Mouse (Mus musculus): ENCODE measurements at regions not wholly inside any gene's neighbourhood (a gene's known extent, or its start where the extent isn't known, plus 50 kb on each side); places are given as distances from the start of the nearest gene placed in this dataset.

DNA sequence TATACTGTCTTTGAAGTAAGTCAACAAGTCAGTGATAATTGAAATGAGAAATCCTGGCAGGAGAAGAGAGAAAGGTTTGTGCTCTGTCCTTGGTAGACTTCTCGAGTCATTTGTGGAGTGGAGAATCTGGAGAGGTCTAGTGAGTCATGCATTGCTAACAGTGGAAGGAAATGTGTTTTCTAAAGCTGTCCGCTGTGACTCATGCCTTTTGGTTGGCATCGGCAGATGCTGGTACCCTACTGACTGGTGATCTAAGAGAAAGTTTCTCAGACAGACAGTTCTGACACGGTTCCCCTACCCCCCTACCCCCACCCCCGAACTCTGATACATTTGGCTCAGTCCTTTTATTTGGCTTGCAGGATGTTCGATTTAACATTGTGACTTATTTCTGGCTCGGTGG is 97.5 kb upstream of the Fndc3a start:
- DNase-seq (ENCODE audit: extremely low spot score, low spot score): no peak
- no peaks in the 10 kb centered on the region for H3K36me3 ChIP-seq (replicated peaks)
- H3K4me1 ChIP-seq: no peaks in the 10 kb centered on the region
- H3K27ac ChIP-seq: no peak overlapping the region
- 92% methylated on average over 7 of the region's 7 CpGs for WGBS
- H3K27me3 ChIP-seq (ENCODE audit: poor library complexity, severe bottlenecking): no peaks in the 10 kb centered on the region
- H3K9me3 ChIP-seq: no peaks in the 10 kb centered on the region
- no peak overlapping the region for H3K4me3 ChIP-seq

GRCm38 (mm10) chr14:72806598-72806997 is 96.8 kb upstream of the Fndc3a start:
- Histone ChIP-seq H3K27me3 (ENCODE audit: poor library complexity, severe bottlenecking) (no peaks in the 10 kb centered on the region), H3K4me1 (no peaks in the 10 kb centered on the region), H3K9me3 (no peaks in the 10 kb centered on the region), H3K27ac (no peak overlapping the region), H3K4me3 (no peak overlapping the region), H3K36me3 (replicated peaks) (no peaks in the 10 kb centered on the region)
- DNase-seq (ENCODE audit: extremely low spot score, low spot score): no peak
- 93% methylated on average over 6 of the region's 6 CpGs for WGBS

- Histone ChIP-seq H3K9me3 (no peaks in the 10 kb centered on the region), H3K27ac (no peak overlapping the region), H3K36me3 (replicated peaks) (no peaks in the 10 kb centered on the region)
Observed at GRCm38 (mm10) chr14:72803579-72803978, 93.8 kb upstream of the Fndc3a start.

GRCm38 (mm10) chr14:72790654-72791053 is 80.9 kb upstream of the Fndc3a start:
- no peak overlapping the region for H3K27ac ChIP-seq
- H3K27me3 ChIP-seq (ENCODE audit: poor library complexity, severe bottlenecking): no peaks in the 10 kb centered on the region
- WGBS: 84% methylated on average over 3 of the region's 3 CpGs

More at GRCm38 (mm10) chr14:72803579-72803978, 93.8 kb upstream of the Fndc3a start:
- Histone ChIP-seq H3K27me3 (ENCODE audit: poor library complexity, severe bottlenecking) (no peaks in the 10 kb centered on the region), H3K4me3 (no peak overlapping the region), H3K4me1 (no peaks in the 10 kb centered on the region)
- no peak for DNase-seq (ENCODE audit: extremely low spot score, low spot score)

DNA sequence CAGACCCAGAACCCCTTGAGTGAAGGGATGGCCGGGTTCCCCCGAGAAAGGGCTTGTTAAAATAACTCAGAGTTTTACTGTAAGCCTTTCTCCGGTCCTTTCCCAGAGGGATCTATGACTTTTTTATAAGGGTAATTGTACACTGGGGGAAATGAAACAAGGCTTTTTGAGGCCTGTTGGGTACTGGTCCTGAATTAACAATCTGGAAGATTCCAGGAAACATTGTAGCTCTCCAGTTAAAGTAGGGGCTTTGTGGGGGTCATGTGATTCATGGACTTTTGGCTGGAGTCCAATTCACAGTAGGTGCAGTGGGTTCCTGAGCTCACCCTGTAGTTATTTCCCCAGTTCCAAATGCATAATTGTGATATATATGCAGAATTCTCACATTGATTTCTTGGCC is 77.1 kb upstream of the Fndc3a start:
- no peaks in the 10 kb centered on the region for H3K36me3 ChIP-seq (replicated peaks)
- H3K4me1 ChIP-seq: no peaks in the 10 kb centered on the region
- no peak overlapping the region for H3K4me3 ChIP-seq
- no peaks in the 10 kb centered on the region for H3K27me3 ChIP-seq (ENCODE audit: poor library complexity, severe bottlenecking)
- no peak overlapping the region for H3K27ac ChIP-seq
- DNase-seq (ENCODE audit: extremely low spot score, low spot score): no peak
- WGBS: 89% methylated on average over 3 of the region's 3 CpGs
- H3K9me3 ChIP-seq: no peaks in the 10 kb centered on the region

More at GRCm38 (mm10) chr14:72790654-72791053, 80.9 kb upstream of the Fndc3a start:
- H3K4me3 ChIP-seq: no peak overlapping the region
- no peak for DNase-seq (ENCODE audit: extremely low spot score, low spot score)
- H3K9me3 ChIP-seq: no peaks in the 10 kb centered on the region
- H3K36me3 ChIP-seq (replicated peaks): no peaks in the 10 kb centered on the region
- H3K4me1 ChIP-seq: no peaks in the 10 kb centered on the region

DNA sequence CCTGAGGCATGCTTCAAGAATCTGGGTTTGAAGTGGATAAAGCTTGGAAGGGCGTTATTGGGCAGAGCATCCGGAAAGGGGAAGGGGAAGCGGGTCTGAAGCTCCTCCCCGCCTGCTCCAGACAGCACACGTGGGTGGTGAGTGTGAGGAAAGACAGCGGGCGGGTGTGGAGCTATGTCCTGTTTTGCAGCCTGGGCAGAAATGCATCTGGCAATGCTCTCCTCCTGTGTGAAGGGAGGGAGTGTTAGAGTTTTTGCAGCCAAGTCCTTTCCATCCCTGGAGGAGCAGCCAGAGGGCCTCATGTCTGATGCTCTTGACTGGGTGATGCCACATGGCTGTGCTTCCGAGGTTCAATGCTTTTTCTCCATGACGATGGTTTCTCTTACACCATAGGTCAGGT is 73.4 kb upstream of the Fndc3a start:
- 75% methylated on average over 9 of the region's 9 CpGs for WGBS

DNA sequence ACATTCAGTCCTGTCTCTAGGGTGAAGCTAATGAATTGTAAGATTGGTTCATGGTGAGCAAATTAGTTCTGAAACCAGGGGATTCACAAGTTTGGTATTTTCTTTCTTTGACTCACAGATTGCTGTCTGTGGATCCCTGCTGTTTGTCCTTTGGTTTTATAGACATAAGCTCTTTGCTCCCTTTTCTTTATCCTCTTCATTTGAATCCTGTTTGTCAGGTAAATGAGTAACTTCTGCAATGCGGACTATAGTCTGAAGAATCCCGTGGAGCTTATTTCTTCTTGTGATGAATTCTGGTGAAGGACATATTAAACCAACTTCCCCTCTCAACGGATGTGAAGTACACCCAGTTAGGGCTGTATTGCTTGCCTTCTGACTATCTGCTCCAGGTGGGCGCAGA is 69.6 kb upstream of the Fndc3a start:
- no peaks in the 10 kb centered on the region for H3K36me3 ChIP-seq (replicated peaks)
- 63% methylated on average over 4 of the region's 4 CpGs for WGBS
- no peak for DNase-seq (ENCODE audit: extremely low spot score, low spot score)
- no peaks in the 10 kb centered on the region for H3K4me1 ChIP-seq
- no peaks in the 10 kb centered on the region for H3K9me3 ChIP-seq
- H3K27ac ChIP-seq: no peak overlapping the region
- no peaks in the 10 kb centered on the region for H3K27me3 ChIP-seq (ENCODE audit: poor library complexity, severe bottlenecking)
- no peak overlapping the region for H3K4me3 ChIP-seq

More for the DNA sequence above, 73.4 kb upstream of the Fndc3a start:
- H3K27me3 ChIP-seq (ENCODE audit: poor library complexity, severe bottlenecking): no peaks in the 10 kb centered on the region
- no peak overlapping the region for H3K27ac ChIP-seq
- H3K36me3 ChIP-seq (replicated peaks): no peaks in the 10 kb centered on the region
- H3K9me3 ChIP-seq: no peaks in the 10 kb centered on the region
- H3K4me3 ChIP-seq: no peak overlapping the region
- DNase-seq (ENCODE audit: extremely low spot score, low spot score): no peak
- H3K4me1 ChIP-seq: no peaks in the 10 kb centered on the region

DNA sequence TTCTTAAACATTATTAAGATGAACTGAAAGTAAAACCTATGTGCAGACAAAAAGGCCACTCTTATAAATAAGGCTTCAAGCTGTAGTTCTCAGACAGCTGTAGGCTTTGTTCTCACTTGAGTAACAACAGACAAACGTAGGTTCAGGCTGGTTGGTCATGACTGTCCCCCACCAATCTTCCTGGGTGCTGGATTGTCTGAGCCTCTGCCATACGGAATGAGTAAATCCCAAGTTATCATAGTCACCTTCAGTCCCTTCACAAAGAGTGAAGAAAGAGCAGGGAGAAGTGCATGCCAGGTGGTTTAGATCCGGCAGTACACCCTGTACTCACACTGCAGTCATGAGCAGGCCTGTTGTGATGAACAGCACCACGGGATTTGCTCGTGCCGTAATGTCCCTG is 69.0 kb upstream of the Fndc3a start:
- Histone ChIP-seq H3K4me3 (no peak overlapping the region), H3K27me3 (ENCODE audit: poor library complexity, severe bottlenecking) (no peaks in the 10 kb centered on the region), H3K36me3 (replicated peaks) (no peaks in the 10 kb centered on the region), H3K27ac (no peak overlapping the region), H3K9me3 (no peaks in the 10 kb centered on the region), H3K4me1 (no peaks in the 10 kb centered on the region)
- WGBS: 87% methylated on average over 6 of the region's 6 CpGs
- no peak for DNase-seq (ENCODE audit: extremely low spot score, low spot score)

GRCm38 (mm10) chr14:72777927-72778560 is 68.2 kb upstream of the Fndc3a start:
- Histone ChIP-seq H3K9me3 (no peaks in the 10 kb centered on the region), H3K36me3 (replicated peaks) (no peaks in the 10 kb centered on the region), H3K27ac (no peak overlapping the region), H3K4me3 (no peak overlapping the region), H3K27me3 (ENCODE audit: poor library complexity, severe bottlenecking) (no peaks in the 10 kb centered on the region), H3K4me1 (no peaks in the 10 kb centered on the region)
- 83% methylated on average over 6 of the region's 6 CpGs for WGBS
- no peak for DNase-seq (ENCODE audit: extremely low spot score, low spot score)

- H3K4me3 ChIP-seq: no peak overlapping the region
- no peak for DNase-seq (ENCODE audit: extremely low spot score, low spot score)
- H3K27me3 ChIP-seq (ENCODE audit: poor library complexity, severe bottlenecking): no peaks in the 10 kb centered on the region
- H3K27ac ChIP-seq: no peak overlapping the region
- WGBS: 43% methylated on average over 1 of the region's 1 CpGs
- H3K4me1 ChIP-seq: peaks cover 3% of the 10 kb centered on the region; the same call in 1 of the 2 replicates
- H3K36me3 ChIP-seq (replicated peaks): no peaks in the 10 kb centered on the region
- peaks cover 9% of the 10 kb centered on the region for H3K9me3 ChIP-seq
Observed at GRCm38 (mm10) chr14:72770237-72770636, 60.4 kb upstream of the Fndc3a start.

- no peak for DNase-seq (ENCODE audit: extremely low spot score, low spot score)
- Histone ChIP-seq H3K4me1 (no peaks in the 10 kb centered on the region), H3K36me3 (replicated peaks) (no peaks in the 10 kb centered on the region), H3K4me3 (no peak overlapping the region), H3K27ac (no peak overlapping the region), H3K27me3 (ENCODE audit: poor library complexity, severe bottlenecking) (no peaks in the 10 kb centered on the region), H3K9me3 (no peaks in the 10 kb centered on the region)
Observed at GRCm38 (mm10) chr14:72760123-72760522, 50.3 kb upstream of the Fndc3a start.
